Mouse (Mus musculus) megakaryocyte, embryonic 14.5 days (primary cell): ENCODE results near the gene Cldn22.

Experiments
- FLI1 ChIP-seq: IDR thresholded peaks from 2 replicates; pipeline ENCODE4 v1.6.1; 2012; ENCODE audit warnings: low read length, inconsistent platforms, mixed read lengths
- GATA1 ChIP-seq: IDR thresholded peaks from 3 replicates; pipeline ENCODE4 v1.6.1; 2012; ENCODE audit warnings: mixed read lengths, low read length, inconsistent platforms, borderline replicate concordance

DNA sequence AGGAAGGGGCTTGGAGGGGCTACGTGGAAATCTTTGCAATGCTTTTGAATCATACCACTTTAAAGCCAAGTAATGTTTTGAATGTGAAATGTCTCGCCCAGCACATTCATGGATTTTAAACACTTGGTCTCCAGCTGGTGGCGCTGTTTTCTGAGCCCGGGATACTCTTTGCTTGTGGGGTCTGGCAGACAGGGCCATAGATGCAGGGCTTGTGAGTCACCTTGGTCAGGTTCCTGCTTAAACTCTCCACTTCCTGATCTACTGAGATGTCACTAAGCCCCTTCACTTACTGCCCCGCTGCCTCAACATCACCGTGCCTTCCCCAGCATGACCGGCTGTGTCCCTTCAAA, 13.6 kb upstream of the Cldn22 start:
- TF ChIP-seq FLI1 = no peak
- no peak for TF ChIP-seq GATA1
